Mouse (Mus musculus): ENCODE data around the gene Nxph4.

DNA sequence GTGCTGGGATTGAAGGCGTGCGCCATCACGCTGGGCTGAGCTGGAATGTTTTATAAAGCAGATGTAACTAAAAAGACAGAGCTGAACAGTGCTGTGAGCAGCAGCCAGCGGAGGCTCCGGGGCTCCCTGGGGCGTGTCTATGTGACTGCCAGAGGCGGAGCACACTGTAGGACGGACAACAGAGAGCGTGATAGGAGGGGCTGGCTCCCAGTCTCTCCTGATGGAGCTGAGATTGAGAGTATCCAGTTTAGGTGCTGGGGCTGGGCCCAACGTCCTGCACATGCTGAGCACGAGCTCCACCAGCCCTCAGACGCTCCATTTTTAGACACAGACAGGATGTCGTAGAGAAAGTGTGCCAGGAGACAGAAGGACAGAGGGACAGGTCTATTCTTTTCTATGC, 29.9 kb upstream of the Nxph4 start:
- TF ChIP-seq CTCF (IDR thresholded peaks at IDR 0.05; ENCODE audit: low read depth) (no peak), EP300 (IDR thresholded peaks at IDR 0.05; ENCODE audit: low read depth) (no peak)
